Mouse (Mus musculus) right cerebral cortex, postnatal 14 days (tissue): ENCODE data around the gene Gm17087.

Source experiments
- DNase-seq: peaks from one replicate; pipeline ENCODE4 v3.0.0; 2022

The Gm17087 gene

GRCm38 (mm10) chr17:8566850-8567249, at the start of gene Gm17087:
Gene Gm17087 (minus strand): TSS chr17:8566950.
- DNase-seq: no peak

GRCm38 (mm10) chr17:8613882-8614551, 47.3 kb upstream of the Gm17087 start:
- DNase-seq: peak; percentile 82

GRCm38 (mm10) chr17:8611916-8612315, 45.2 kb upstream of the Gm17087 start:
- no peak for DNase-seq

GRCm38 (mm10) chr17:8606695-8607094, 39.9 kb upstream of the Gm17087 start:
- DNase-seq: no peak

- DNase-seq: no peak
Observed at GRCm38 (mm10) chr17:8605921-8606320, 39.2 kb upstream of the Gm17087 start.

GRCm38 (mm10) chr17:8602976-8603375, 36.2 kb upstream of the Gm17087 start:
- no peak for DNase-seq

GRCm38 (mm10) chr17:8597790-8598189, 31.0 kb upstream of the Gm17087 start:
- DNase-seq: peak; percentile 70

GRCm38 (mm10) chr17:8592427-8593277, 25.9 kb upstream of the Gm17087 start:
- DNase-seq: peak; percentile 79

GRCm38 (mm10) chr17:8581579-8581978, 14.8 kb upstream of the Gm17087 start:
- no peak for DNase-seq

GRCm38 (mm10) chr17:8580360-8580759, 13.6 kb upstream of the Gm17087 start:
- DNase-seq: no peak

- DNase-seq: no peak
Observed at GRCm38 (mm10) chr17:8573542-8574260, 7.0 kb upstream of the Gm17087 start.

- DNase-seq: no peak
Observed at GRCm38 (mm10) chr17:8562886-8563280, 3.9 kb downstream of the Gm17087 start.

GRCm38 (mm10) chr17:8562101-8562885, 4.5 kb downstream of the Gm17087 start:
- DNase-seq: no peak

GRCm38 (mm10) chr17:8557926-8558325, 8.8 kb downstream of the Gm17087 start:
- no peak for DNase-seq

- DNase-seq: no peak
Observed at GRCm38 (mm10) chr17:8556223-8556622, 10.5 kb downstream of the Gm17087 start.

- DNase-seq: no peak
Observed at GRCm38 (mm10) chr17:8555785-8556184, 11.0 kb downstream of the Gm17087 start.

- DNase-seq: no peak
Observed at GRCm38 (mm10) chr17:8554219-8554618, 12.5 kb downstream of the Gm17087 start.

GRCm38 (mm10) chr17:8553601-8554000, 13.1 kb downstream of the Gm17087 start:
- DNase-seq: no peak

GRCm38 (mm10) chr17:8552346-8553035, 14.3 kb downstream of the Gm17087 start:
- no peak for DNase-seq

- no peak for DNase-seq
Observed at GRCm38 (mm10) chr17:8551641-8552040, 15.1 kb downstream of the Gm17087 start.

GRCm38 (mm10) chr17:8548733-8549132, 18.0 kb downstream of the Gm17087 start:
- DNase-seq: no peak

- DNase-seq: no peak
Observed at GRCm38 (mm10) chr17:8546366-8546765, 20.4 kb downstream of the Gm17087 start.
